Mouse (Mus musculus) large intestine, adult 2 months (tissue): ENCODE measurements around the gene Pla2g15. TPM values are rescaled to one million over a fixed set of nuclear protein-coding genes. Genes with fewer than 3 reads are reported as not detected.

ENCODE experiments used
- DNase-seq: peaks from one replicate; pipeline ENCODE4 v3.0.0-alpha.2; 2012; ENCODE audit warnings: low read depth, low spot score
- WGBS: fragments of 180-500 bp; shearing (Covaris S2); methylation state at CpG from one replicate; pipeline ENCODE4 v1.1.7; 2018; 5-methylcytosine and 5-hydroxymethylcytosine counted together
- polyA plus RNA-seq: library from polyadenylated mRNA; depleted of rRNA; stranded (reverse); fragments of >200 nt; gene quantifications from 2 replicates; pipeline ENCODE4 v1.2.3, GENCODE M21; 2012; rRNA removed

The Pla2g15 gene
- polyA plus RNA-seq, 1 experiment, result 4.5 TPM

DNA sequence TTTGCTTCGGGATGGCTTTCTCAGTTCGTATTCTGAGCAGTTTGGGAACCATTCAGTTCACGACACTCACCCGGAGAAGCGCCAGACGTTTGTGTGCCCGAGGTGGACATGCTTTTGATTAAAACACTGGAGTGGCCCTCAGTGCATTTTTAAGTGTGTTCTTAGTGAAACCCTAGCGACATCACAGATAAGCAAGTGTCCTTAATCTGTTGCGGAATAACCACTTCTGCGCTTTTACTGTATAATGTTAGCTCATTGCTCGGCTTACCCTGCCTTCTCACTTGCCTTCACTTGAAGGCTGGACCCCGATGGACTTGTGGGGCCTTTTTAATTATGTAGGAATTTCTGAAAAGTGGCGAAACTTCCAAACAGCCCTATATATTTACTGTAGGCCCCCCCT, 61.2 kb downstream of the Pla2g15 start:
- DNase-seq, result no peak
- WGBS, result 3% methylated on average over 13 of the region's 13 CpGs

GRCm38 (mm10) chr8:106213959-106214358, 63.8 kb downstream of the Pla2g15 start:
- DNase-seq, result no peak
- WGBS, result 92% methylated on average over 3 of the region's 3 CpGs

Other genes starting within 250 kb of the Pla2g15 start
- gene Pskh1, start 250.0 kb upstream of the Pla2g15 start, polyA plus RNA-seq, result 20.2 and 21.8 TPM in 2 replicates
- 6.3 and 8.0 TPM in 2 replicates for gene Ctrl, start 216.5 kb upstream of the Pla2g15 start, polyA plus RNA-seq
- gene Psmb10, start 212.0 kb upstream of the Pla2g15 start, polyA plus RNA-seq, result 659 and 697 TPM in 2 replicates
- gene Lcat, start 207.0 kb upstream of the Pla2g15 start, polyA plus RNA-seq, result 0.89 and 1.0 TPM in 2 replicates
- gene Slc12a4, start 184.3 kb upstream of the Pla2g15 start, polyA plus RNA-seq, result 9.0 and 12.6 TPM in 2 replicates
- 0.10 and 0.14 TPM in 2 replicates for gene Dpep3, start 171.0 kb upstream of the Pla2g15 start, polyA plus RNA-seq
- 7.2 and 9.9 TPM in 2 replicates for gene Dus2, start 159.1 kb upstream of the Pla2g15 start, polyA plus RNA-seq
- gene Dpep2nb, start 144.4 kb upstream of the Pla2g15 start, polyA plus RNA-seq, result not detected in 2 replicates
- 6.3 and 6.7 TPM in 2 replicates for gene Ddx28, start 138.5 kb upstream of the Pla2g15 start, polyA plus RNA-seq
- gene Nfatc3, start 91.6 kb upstream of the Pla2g15 start, polyA plus RNA-seq, result 14.8 and 27.1 TPM in 2 replicates
- 19.4 and 32.1 TPM in 2 replicates for gene Esrp2, start 13.4 kb upstream of the Pla2g15 start, polyA plus RNA-seq
- gene Slc7a6, start 18.5 kb downstream of the Pla2g15 start, polyA plus RNA-seq, result 7.7 and 11.6 TPM in 2 replicates
- gene Slc7a6os, start 60.5 kb downstream of the Pla2g15 start, polyA plus RNA-seq, result 15.0 and 19.2 TPM in 2 replicates
- 19.0 and 20.8 TPM in 2 replicates for gene Prmt7, start 60.5 kb downstream of the Pla2g15 start, polyA plus RNA-seq
- 54.3 and 81.6 TPM in 2 replicates for gene Smpd3, start 187.6 kb downstream of the Pla2g15 start, polyA plus RNA-seq